Mouse (Mus musculus) ES-E14 (cell line): ENCODE measurements at regions not wholly inside any gene's neighbourhood (a gene's known extent, or its start where the extent isn't known, plus 50 kb on each side); places are given as distances from the start of the nearest gene placed in this dataset.

ENCODE experiments used
- DNase-seq: peaks from one replicate; pipeline ENCODE4 v3.0.0-alpha.2; 2013; ENCODE audit warnings: low read depth, low spot score
- H3K27ac ChIP-seq: 2 replicates; pipeline ENCODE4 v1.5.1; 2012; ENCODE audit warnings: low read depth, mild to moderate bottlenecking, low read length, moderate library complexity, mixed read lengths; ENCODE audit not compliant: poor library complexity, insufficient read depth, severe bottlenecking
- H3K36me3 ChIP-seq: 2 replicates; pipeline ENCODE4 v1.6.1; 2012; ENCODE audit warnings: mild to moderate bottlenecking, low read length, moderate library complexity, mixed read lengths; ENCODE audit not compliant: control insufficient read depth, poor library complexity, insufficient read depth, severe bottlenecking
- H3K4me1 ChIP-seq, 2 experiments: fragments of 150-350 bp in 1 of 2; sonication (generic) in 1 of 2; 2 replicates each; pipeline ENCODE4 v1.6.1; 2012; ENCODE audit warnings: low read length in 2 of 2, mild to moderate bottlenecking in 1 of 2, mixed read lengths in 1 of 2; ENCODE audit not compliant: control insufficient read depth in 2 of 2, insufficient read depth in 2 of 2, poor library complexity in 1 of 2
- H3K4me3 ChIP-seq, 2 experiments: fragments of 150-350 bp in 1 of 2; sonication (generic) in 1 of 2; 2 replicates each; pipeline ENCODE4 v1.5.1; 2012; ENCODE audit warnings: low read length in 2 of 2, low read depth in 1 of 2, mild to moderate bottlenecking in 1 of 2, mixed read lengths in 1 of 2; ENCODE audit not compliant: insufficient read depth in 1 of 2, poor library complexity in 1 of 2, severe bottlenecking in 1 of 2
- H3K9ac ChIP-seq: 2 replicates; pipeline ENCODE4 v1.6.1; 2012; ENCODE audit warnings: low read depth, mild to moderate bottlenecking, low read length, mixed read lengths; ENCODE audit not compliant: poor library complexity, insufficient read depth, severe bottlenecking
- H3K9me3 ChIP-seq: fragments of 150-350 bp; sonication (generic); 2 replicates; pipeline ENCODE4 v1.6.1; 2012; ENCODE audit warnings: low read depth, mild to moderate bottlenecking, low read length; ENCODE audit not compliant: control insufficient read depth, insufficient read depth
- CHD2 ChIP-seq: IDR thresholded peaks from 2 replicates; pipeline ENCODE4 v1.6.1; 2014; ENCODE audit warnings: mild to moderate bottlenecking, low read depth, low read length, inconsistent platforms
- HCFC1 ChIP-seq: IDR thresholded peaks from 2 replicates; pipeline ENCODE4 v1.6.1; 2012; ENCODE audit warnings: low read length, inconsistent platforms, borderline replicate concordance; ENCODE audit not compliant: insufficient read depth
- MAFK ChIP-seq: IDR thresholded peaks from 2 replicates; pipeline ENCODE4 v1.6.1; 2014; ENCODE audit warnings: mild to moderate bottlenecking, low read depth, low read length, inconsistent platforms; ENCODE audit not compliant: insufficient read depth
- ZC3H11A ChIP-seq: IDR thresholded peaks from 2 replicates; pipeline ENCODE4 v1.6.1; 2012; ENCODE audit warnings: low read depth, mild to moderate bottlenecking, inconsistent platforms, low read length, borderline replicate concordance
- ZNF384 ChIP-seq: IDR thresholded peaks from 2 replicates; pipeline ENCODE4 v1.6.1; 2012; ENCODE audit warnings: low read depth, low read length, inconsistent platforms
- in situ Hi-C, 2 experiments: fragments of 600-800 bp; cut with MboI; formaldehyde crosslinking; loops; one replicate each; pipeline ENCODE4 v1.15.1; 2025; ENCODE audit warnings: low sequenced_read_pairs in 2 of 2, inconsistent platforms in 1 of 2; ENCODE audit not compliant: unreplicated experiment in 2 of 2

DNA sequence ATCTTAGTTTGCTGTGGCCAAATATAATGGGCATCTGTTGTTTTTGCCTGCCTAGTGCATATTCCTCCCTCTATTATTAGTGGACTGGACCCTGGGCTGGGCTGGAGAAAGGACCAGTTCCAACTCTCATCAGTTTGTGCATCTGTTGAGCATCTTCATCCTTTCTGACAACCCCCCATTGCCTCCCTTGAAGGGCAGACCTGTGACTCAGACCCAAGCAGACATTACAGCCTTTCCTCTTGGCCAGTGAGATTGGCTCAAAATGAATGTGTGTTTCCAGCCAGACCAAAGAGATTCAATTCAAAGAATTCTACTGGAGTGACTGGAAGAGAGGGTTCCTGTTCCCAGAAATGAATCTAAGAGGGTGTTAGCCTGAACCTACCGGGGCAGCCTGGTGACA lies 433.2 kb upstream of the Gm765 start:
- no peak for DNase-seq
- no peaks in the 10 kb centered on the region for H3K36me3 ChIP-seq
- H3K9ac ChIP-seq, result no peak overlapping the region
- no peak overlapping the region for H3K27ac ChIP-seq
- in situ Hi-C loops, result no loop called here
- H3K4me3 ChIP-seq, result no peak overlapping the region
- no peaks in the 10 kb centered on the region for H3K9me3 ChIP-seq
- no peaks in the 10 kb centered on the region for H3K4me1 ChIP-seq
- TF ChIP-seq HCFC1 (no peak), ZC3H11A (no peak), ZNF384 (no peak), CHD2 (no peak), MAFK (no peak)

- Histone ChIP-seq H3K9ac (no peak overlapping the region), H3K27ac (no peak overlapping the region), H3K4me1 (no peaks in the 10 kb centered on the region), H3K9me3 (no peaks in the 10 kb centered on the region), H3K4me3 (no peak overlapping the region), H3K36me3 (no peaks in the 10 kb centered on the region)
- TF ChIP-seq HCFC1, result no peak
- in situ Hi-C loops, result no loop called here
- no peak for DNase-seq
These were observed 427.4 kb upstream of the Gm765 start for GRCm38 (mm10) chr6:98769999-98770398.

- Histone ChIP-seq H3K9me3 (no peaks in the 10 kb centered on the region), H3K4me3 (no peak overlapping the region), H3K36me3 (no peaks in the 10 kb centered on the region), H3K4me1 (no peaks in the 10 kb centered on the region), H3K9ac (no peak overlapping the region), H3K27ac (no peak overlapping the region)
- TF ChIP-seq MAFK (no peak), HCFC1 (no peak), ZC3H11A (no peak), ZNF384 (no peak), CHD2 (no peak)
- DNase-seq, result no peak
- in situ Hi-C loops, result no loop called here
These were observed 426.8 kb upstream of the Gm765 start for GRCm38 (mm10) chr6:98769322-98769721.

DNA sequence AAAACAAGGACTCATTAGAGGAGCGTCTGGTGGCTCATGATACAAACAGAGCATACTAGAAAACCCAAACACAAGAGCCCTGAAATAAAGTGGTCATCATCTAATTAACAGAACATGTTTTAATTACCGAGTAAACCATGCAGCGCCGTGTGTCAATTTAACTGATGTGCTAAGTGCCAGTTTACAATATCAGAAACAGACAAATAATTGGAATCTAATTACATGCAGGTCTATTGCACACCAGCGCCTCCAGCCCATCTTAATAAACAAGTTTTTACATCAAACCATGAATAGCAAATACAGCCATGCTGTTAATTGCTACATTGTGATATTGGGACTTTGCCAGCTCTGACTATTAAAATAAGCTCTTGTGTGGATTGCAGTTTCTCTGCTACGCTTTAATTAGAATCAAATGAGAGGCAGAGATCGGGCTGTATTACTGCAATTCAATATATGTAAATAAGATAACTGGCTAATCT lies 425.3 kb upstream of the Gm765 start:
- no peak overlapping the region for H3K27ac ChIP-seq
- no peak overlapping the region for H3K9ac ChIP-seq
- H3K4me3 ChIP-seq, result no peak overlapping the region
- no peak for DNase-seq
- in situ Hi-C loops, result no loop called here
- no peaks in the 10 kb centered on the region for H3K4me1 ChIP-seq
- no peak for TF ChIP-seq ZNF384
- no peak for TF ChIP-seq ZC3H11A
- no peak for TF ChIP-seq MAFK
- H3K36me3 ChIP-seq, result no peaks in the 10 kb centered on the region
- H3K9me3 ChIP-seq, result no peaks in the 10 kb centered on the region

DNA sequence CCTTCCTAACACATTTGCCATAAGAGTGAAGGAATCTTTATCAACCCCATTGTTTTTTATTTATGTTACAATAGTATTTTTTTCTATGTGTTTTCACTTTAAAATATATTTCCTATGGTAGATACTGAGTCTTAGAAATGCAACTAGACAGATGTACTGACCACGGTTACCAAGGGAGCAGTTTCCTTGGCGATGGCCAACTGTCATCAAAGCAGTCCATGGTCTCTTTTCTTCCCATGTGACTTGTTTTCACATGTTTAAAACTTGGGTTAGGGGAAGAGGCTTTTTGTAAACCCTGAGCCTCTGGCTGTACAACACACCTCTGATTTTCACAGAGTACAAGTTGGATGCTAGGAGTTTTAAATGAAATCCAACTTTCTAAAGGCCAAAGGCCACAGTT lies 411.9 kb upstream of the Gm765 start:
- no peak overlapping the region for H3K27ac ChIP-seq
- H3K9ac ChIP-seq, result no peak overlapping the region
- no peaks in the 10 kb centered on the region for H3K36me3 ChIP-seq
- TF ChIP-seq CHD2, result no peak
- no peaks in the 10 kb centered on the region for H3K4me1 ChIP-seq
- H3K9me3 ChIP-seq, result no peaks in the 10 kb centered on the region
- in situ Hi-C loops, result no loop called here
- H3K4me3 ChIP-seq, result no peak overlapping the region
- no peak for DNase-seq
